Comparison of ENCODE assay signal across 27 mouse cellular contexts in genomic region chr10:95552326-95552725, GRCm38 (mm10). TPM values are rescaled to one million over a fixed set of nuclear protein-coding genes. Genes with fewer than 3 reads are reported as not detected.
DNase-seq lines count a peak whose midpoint lies in the region; ATAC-seq lines count a peak whose summit lies in the region.
"Had no signal": no experiment of that assay in that cellular context is flagged by ENCODE, and none has a peak within 500 bp of the region (broad histone marks: within the 10 kb centered on the region; RNA-seq: fewer than 3 reads in every experiment).

No protein-coding gene starts in this region.

- H3K27me3 ChIP-seq in forebrain, embryonic 15.5 days = no peaks in the 10 kb centered on the region
- H3K27me3 ChIP-seq in forebrain, embryonic 11.5 days (ENCODE audit: control insufficient read depth, insufficient read depth, low read length) = no peaks in the 10 kb centered on the region
- H3K27me3 ChIP-seq in heart, embryonic 13.5 days (replicated peaks) = no peaks in the 10 kb centered on the region
- H3K27me3 ChIP-seq in limb, embryonic 15.5 days = no peaks in the 10 kb centered on the region
- H3K27me3 ChIP-seq in limb, embryonic 10.5 days (ENCODE audit: low read depth, poor library complexity, severe bottlenecking) = no peaks in the 10 kb centered on the region
- H3K27me3 ChIP-seq in midbrain, embryonic 15.5 days (replicated peaks) = no peaks in the 10 kb centered on the region
- H3K27me3 ChIP-seq in midbrain, embryonic 11.5 days (ENCODE audit: control insufficient read depth, insufficient read depth, low read length) = no peaks in the 10 kb centered on the region
- H3K27me3 ChIP-seq: megakaryocyte, embryonic 14.5 days had no signal

- H3K4me3 ChIP-seq in forebrain, embryonic 15.5 days = no peak overlapping the region
- no peak overlapping the region for H3K4me3 ChIP-seq in forebrain, embryonic 11.5 days (ENCODE audit: low read depth, low read length)
- H3K4me3 ChIP-seq in heart, embryonic 13.5 days = peak overlapping the region; percentile 87
- no peak overlapping the region for H3K4me3 ChIP-seq in limb, embryonic 15.5 days
- H3K4me3 ChIP-seq in limb, embryonic 10.5 days = no peak overlapping the region
- no peak overlapping the region for H3K4me3 ChIP-seq in midbrain, embryonic 15.5 days
- no peak overlapping the region for H3K4me3 ChIP-seq in midbrain, embryonic 11.5 days (ENCODE audit: low read depth, low read length)
- H3K4me3 ChIP-seq: erythroblast, embryonic 14.5 days; megakaryocyte, embryonic 14.5 days had no signal

- no peak overlapping the region for H3K9ac ChIP-seq in forebrain, embryonic 15.5 days (replicated peaks)
- H3K9ac ChIP-seq in forebrain, embryonic 11.5 days (ENCODE audit: low read length) = no peak overlapping the region
- H3K9ac ChIP-seq in heart, embryonic 13.5 days = 0 out of 2 replicates have a peak overlapping the region, but pooled peaks have one; percentile 24
- H3K9ac ChIP-seq in limb, embryonic 15.5 days = no peak overlapping the region
- no peak overlapping the region for H3K9ac ChIP-seq in midbrain, embryonic 15.5 days
- no peak overlapping the region for H3K9ac ChIP-seq in midbrain, embryonic 11.5 days (ENCODE audit: low read length)
- H3K9ac ChIP-seq: forebrain, postnatal 0 days had no signal

- H3K4me2 ChIP-seq in forebrain, embryonic 15.5 days (replicated peaks) = no peak overlapping the region
- no peak overlapping the region for H3K4me2 ChIP-seq in forebrain, embryonic 11.5 days (ENCODE audit: low read depth, low read length, severe bottlenecking)
- H3K4me2 ChIP-seq in heart, embryonic 13.5 days = peak overlapping the region; percentile 55
- H3K4me2 ChIP-seq in limb, embryonic 15.5 days = no peak overlapping the region
- H3K4me2 ChIP-seq in midbrain, embryonic 15.5 days = no peak overlapping the region
- no peak overlapping the region for H3K4me2 ChIP-seq in midbrain, embryonic 11.5 days
- H3K4me2 ChIP-seq: heart, embryonic 11.5 days had no signal

- H3K27ac ChIP-seq in forebrain, embryonic 15.5 days (replicated peaks) = no peak overlapping the region
- H3K27ac ChIP-seq in forebrain, embryonic 11.5 days (ENCODE audit: low read depth, low read length) = no peak overlapping the region
- peak overlapping the region; percentile 36; the same call in 1 of the 2 replicates for H3K27ac ChIP-seq in heart, embryonic 13.5 days (replicated peaks)
- H3K27ac ChIP-seq in limb, embryonic 15.5 days = no peak overlapping the region
- no peak overlapping the region for H3K27ac ChIP-seq in limb, embryonic 10.5 days
- H3K27ac ChIP-seq in midbrain, embryonic 15.5 days = 0 out of 2 replicates have a peak overlapping the region, but pooled peaks have one; percentile 15
- no peak overlapping the region for H3K27ac ChIP-seq in midbrain, embryonic 11.5 days (ENCODE audit: low read depth, low read length)

- DNase-seq in forebrain, embryonic 11.5 days (ENCODE audit: low spot score) = no peak
- DNase-seq in heart, postnatal 36 days = no peak
- no peak for DNase-seq in limb, embryonic 10.5 days (ENCODE audit: low spot score)
- DNase-seq in midbrain, embryonic 11.5 days (ENCODE audit: low spot score, missing footprints) = no peak
- DNase-seq: adrenal gland, adult 8-10 months; cerebellum, adult 2 months; cerebellum, postnatal 14 days; gastrocnemius, postnatal 10 days; heart, postnatal 10 days; kidney, adult 9 months; kidney, postnatal 10 days; layer of hippocampus, postnatal 36 days; left cerebral cortex, postnatal 4 days; liver; lung, postnatal 4 days; right cerebral cortex, postnatal 14 days; thymus, postnatal 4 days had no signal

- H3K9me3 ChIP-seq in forebrain, embryonic 15.5 days = no peaks in the 10 kb centered on the region
- H3K9me3 ChIP-seq in forebrain, embryonic 11.5 days (ENCODE audit: control insufficient read depth, low read length) = no peaks in the 10 kb centered on the region
- H3K9me3 ChIP-seq in heart, embryonic 13.5 days = no peaks in the 10 kb centered on the region
- no peaks in the 10 kb centered on the region for H3K9me3 ChIP-seq in limb, embryonic 15.5 days
- H3K9me3 ChIP-seq in limb, embryonic 10.5 days (replicated peaks) = no peaks in the 10 kb centered on the region
- no peaks in the 10 kb centered on the region for H3K9me3 ChIP-seq in midbrain, embryonic 15.5 days
- H3K9me3 ChIP-seq in midbrain, embryonic 11.5 days (ENCODE audit: control insufficient read depth, low read length) = no peaks in the 10 kb centered on the region
- H3K9me3 ChIP-seq: G1E; megakaryocyte, embryonic 14.5 days had no signal

- intact Hi-C loops in heart, postnatal 36 days (cut with DNase I) = no loop called here

- 67% methylated on average over 3 of the region's 3 CpGs for WGBS in forebrain, embryonic 15.5 days
- 69% methylated on average over 3 of the region's 3 CpGs for WGBS in forebrain, embryonic 11.5 days
- 63% methylated on average over 3 of the region's 3 CpGs for WGBS in heart, embryonic 13.5 days
- 37% methylated on average over 3 of the region's 3 CpGs for WGBS in limb, embryonic 15.5 days
- 72% methylated on average over 3 of the region's 3 CpGs for WGBS in limb, embryonic 10.5 days
- WGBS in midbrain, embryonic 15.5 days = 68% methylated on average over 3 of the region's 3 CpGs
- WGBS in midbrain, embryonic 11.5 days = 74% methylated on average over 3 of the region's 3 CpGs

- H3K36me3 ChIP-seq in forebrain, embryonic 15.5 days = peaks cover 15% of the 10 kb centered on the region
- H3K36me3 ChIP-seq in forebrain, embryonic 11.5 days (ENCODE audit: control insufficient read depth, insufficient read depth, low read length) = no peaks in the 10 kb centered on the region; the same call in 1 of the 2 replicates
- H3K36me3 ChIP-seq in heart, embryonic 13.5 days = peaks cover 56% of the 10 kb centered on the region
- peaks cover 38% of the 10 kb centered on the region for H3K36me3 ChIP-seq in limb, embryonic 15.5 days
- peaks cover 58% of the 10 kb centered on the region for H3K36me3 ChIP-seq in limb, embryonic 10.5 days
- no peaks in the 10 kb centered on the region for H3K36me3 ChIP-seq in midbrain, embryonic 15.5 days (replicated peaks)
- H3K36me3 ChIP-seq in midbrain, embryonic 11.5 days (ENCODE audit: control insufficient read depth, insufficient read depth, low read length) = no peaks in the 10 kb centered on the region

- ATAC-seq in forebrain, embryonic 15.5 days (replicated peaks) = peak; percentile 27; the same call in 1 of the 2 replicates
- ATAC-seq in forebrain, embryonic 11.5 days (replicated peaks; ENCODE audit: low FRiP score) = no peak
- ATAC-seq in heart, embryonic 13.5 days (ENCODE audit: extremely low read depth, insufficient number of reproducible peaks, low FRiP score, low TSS enrichment) = no peak
- ATAC-seq in limb, embryonic 15.5 days (ENCODE audit: insufficient number of reproducible peaks, low FRiP score, low TSS enrichment, low read depth) = 0 out of 2 replicates have a peak, but pooled peaks have one; percentile 36
- ATAC-seq in midbrain, embryonic 15.5 days (replicated peaks) = no peak; the same call in 1 of the 2 replicates
- no peak for ATAC-seq in midbrain, embryonic 11.5 days (ENCODE audit: low FRiP score)
- ATAC-seq: forebrain, postnatal 0 days; intestine, postnatal 0 days had no signal

- peaks cover 6% of the 10 kb centered on the region; the same call in 1 of the 2 replicates for H3K4me1 ChIP-seq in forebrain, embryonic 15.5 days
- H3K4me1 ChIP-seq in forebrain, embryonic 11.5 days (replicated peaks; ENCODE audit: control insufficient read depth, insufficient read depth, low read length) = no peaks in the 10 kb centered on the region
- H3K4me1 ChIP-seq in heart, embryonic 13.5 days = peaks cover 40% of the 10 kb centered on the region
- peaks cover 9% of the 10 kb centered on the region; the same call in 1 of the 2 replicates for H3K4me1 ChIP-seq in limb, embryonic 15.5 days
- no peaks in the 10 kb centered on the region for H3K4me1 ChIP-seq in limb, embryonic 10.5 days
- H3K4me1 ChIP-seq in midbrain, embryonic 15.5 days = peaks cover 11% of the 10 kb centered on the region
- no peaks in the 10 kb centered on the region for H3K4me1 ChIP-seq in midbrain, embryonic 11.5 days (ENCODE audit: control insufficient read depth, insufficient read depth, low read length)

RNA-seq across cellular contexts. Expression of gene Nudt4, which starts 11.6 kb away (rescaled TPM):
- 74.7 and 79.2 TPM in 2 replicates for polyA plus RNA-seq in forebrain, embryonic 15.5 days (2015; fragmentation: Nextera tagmentation; extraction: Ambion mirVana)
- 119 and 123 TPM in 2 replicates for polyA plus RNA-seq in forebrain, embryonic 11.5 days (2014; fragmentation: Nextera tagmentation; extraction: Ambion mirVana)
- 85.2 and 107 TPM in 2 replicates for polyA plus RNA-seq in heart, embryonic 13.5 days (2015; fragmentation: Nextera tagmentation; extraction: Ambion mirVana)
- 100 to 1,000 TPM; 245 to 277 TPM for total RNA-seq in heart, postnatal 36 days (2021)
- 77.7 and 86.4 TPM in 2 replicates for polyA plus RNA-seq in limb, embryonic 15.5 days (2015; fragmentation: Nextera tagmentation; extraction: Ambion mirVana)
- polyA plus RNA-seq in limb, embryonic 10.5 days (2016; fragmentation: Nextera tagmentation; extraction: Ambion mirVana) = 76.0 and 78.7 TPM in 2 replicates
- polyA plus RNA-seq in midbrain, embryonic 15.5 days (2015; fragmentation: Nextera tagmentation; extraction: Ambion mirVana) = 59.6 and 61.7 TPM in 2 replicates
- 141 and 148 TPM in 2 replicates for polyA plus RNA-seq in midbrain, embryonic 11.5 days (2014; fragmentation: Nextera tagmentation; extraction: Ambion mirVana)

RNA-seq across cellular contexts. Expression of gene Ube2n, which starts 37.4 kb away (rescaled TPM):
- 394 and 412 TPM in 2 replicates for polyA plus RNA-seq in forebrain, embryonic 15.5 days (2015; fragmentation: Nextera tagmentation; extraction: Ambion mirVana)
- polyA plus RNA-seq in forebrain, embryonic 11.5 days (2014; fragmentation: Nextera tagmentation; extraction: Ambion mirVana) = 499 and 501 TPM in 2 replicates
- 248 and 271 TPM in 2 replicates for polyA plus RNA-seq in heart, embryonic 13.5 days (2015; fragmentation: Nextera tagmentation; extraction: Ambion mirVana)
- 10 to 100 TPM; 88.0 to 92.7 TPM for total RNA-seq in heart, postnatal 36 days (2021)
- polyA plus RNA-seq in limb, embryonic 15.5 days (2015; fragmentation: Nextera tagmentation; extraction: Ambion mirVana) = 289 TPM in 2 replicates
- polyA plus RNA-seq in limb, embryonic 10.5 days (2016; fragmentation: Nextera tagmentation; extraction: Ambion mirVana) = 432 and 466 TPM in 2 replicates
- polyA plus RNA-seq in midbrain, embryonic 15.5 days (2015; fragmentation: Nextera tagmentation; extraction: Ambion mirVana) = 348 and 352 TPM in 2 replicates
- polyA plus RNA-seq in midbrain, embryonic 11.5 days (2014; fragmentation: Nextera tagmentation; extraction: Ambion mirVana) = 518 and 522 TPM in 2 replicates

RNA-seq across cellular contexts. Expression of gene Mrpl42, which starts 50.6 kb away (rescaled TPM):
- polyA plus RNA-seq in forebrain, embryonic 15.5 days (2015; fragmentation: Nextera tagmentation; extraction: Ambion mirVana) = 232 and 246 TPM in 2 replicates
- 330 and 345 TPM in 2 replicates for polyA plus RNA-seq in forebrain, embryonic 11.5 days (2014; fragmentation: Nextera tagmentation; extraction: Ambion mirVana)
- 542 and 584 TPM in 2 replicates for polyA plus RNA-seq in heart, embryonic 13.5 days (2015; fragmentation: Nextera tagmentation; extraction: Ambion mirVana)
- total RNA-seq in heart, postnatal 36 days (2021) = 100 to 1,000 TPM; 436 to 467 TPM
- 275 and 277 TPM in 2 replicates for polyA plus RNA-seq in limb, embryonic 15.5 days (2015; fragmentation: Nextera tagmentation; extraction: Ambion mirVana)
- 356 and 383 TPM in 2 replicates for polyA plus RNA-seq in limb, embryonic 10.5 days (2016; fragmentation: Nextera tagmentation; extraction: Ambion mirVana)
- 223 and 226 TPM in 2 replicates for polyA plus RNA-seq in midbrain, embryonic 15.5 days (2015; fragmentation: Nextera tagmentation; extraction: Ambion mirVana)
- 316 and 343 TPM in 2 replicates for polyA plus RNA-seq in midbrain, embryonic 11.5 days (2014; fragmentation: Nextera tagmentation; extraction: Ambion mirVana)

Comparison
In these comparisons a context has a peak if more than half of its experiments do, and no peak if none do; other contexts are left out.
1. ATAC-seq: peak in forebrain, embryonic 15.5 days (single experiment) and limb, embryonic 15.5 days (single experiment); none in forebrain, embryonic 11.5 days (single experiment), heart, embryonic 13.5 days (single experiment), midbrain, embryonic 15.5 days (single experiment) and midbrain, embryonic 11.5 days (single experiment).
2. H3K27ac ChIP-seq: peak in heart, embryonic 13.5 days (single experiment) and midbrain, embryonic 15.5 days (single experiment); none in forebrain, embryonic 15.5 days (single experiment), forebrain, embryonic 11.5 days (single experiment), limb, embryonic 15.5 days (single experiment), limb, embryonic 10.5 days (single experiment) and midbrain, embryonic 11.5 days (single experiment).